Mouse (Mus musculus): ENCODE data around the gene Pde11a.

The Pde11a gene

GRCm38 (mm10) chr2:76095861-76096260 lies 242.7 kb downstream of the Pde11a start:
- no peak for DNase-seq (ENCODE audit: low spot score)

GRCm38 (mm10) chr2:76090506-76090905 lies 248.1 kb downstream of the Pde11a start:
- DNase-seq (ENCODE audit: low spot score): no peak

GRCm38 (mm10) chr2:76088844-76089243 lies 249.7 kb downstream of the Pde11a start:
- no peak for DNase-seq (ENCODE audit: low spot score)

- DNase-seq (ENCODE audit: low spot score): no peak
Observed at GRCm38 (mm10) chr2:76088413-76088812, 250.2 kb downstream of the Pde11a start.

GRCm38 (mm10) chr2:76087170-76087569 lies 251.4 kb downstream of the Pde11a start:
- DNase-seq (ENCODE audit: low spot score): no peak

- DNase-seq (ENCODE audit: low spot score): no peak
Observed at GRCm38 (mm10) chr2:76084982-76085381, 253.6 kb downstream of the Pde11a start.

- DNase-seq (ENCODE audit: low spot score): no peak
Observed at GRCm38 (mm10) chr2:76083901-76084300, 254.7 kb downstream of the Pde11a start.

- DNase-seq (ENCODE audit: low spot score): no peak
Observed at GRCm38 (mm10) chr2:76083396-76083795, 255.2 kb downstream of the Pde11a start.

- no peak for DNase-seq (ENCODE audit: low spot score)
Observed at GRCm38 (mm10) chr2:76081991-76082390, 256.6 kb downstream of the Pde11a start.

GRCm38 (mm10) chr2:76080549-76080948 lies 258.0 kb downstream of the Pde11a start:
- no peak for DNase-seq (ENCODE audit: low spot score)

- no peak for DNase-seq (ENCODE audit: low spot score)
Observed at GRCm38 (mm10) chr2:76076838-76077237, 261.7 kb downstream of the Pde11a start.

GRCm38 (mm10) chr2:76076047-76076446 lies 262.5 kb downstream of the Pde11a start:
- DNase-seq (ENCODE audit: low spot score): no peak

- DNase-seq (ENCODE audit: low spot score): no peak
Observed at GRCm38 (mm10) chr2:76073079-76073478, 265.5 kb downstream of the Pde11a start.

GRCm38 (mm10) chr2:76070432-76071306 lies 267.9 kb downstream of the Pde11a start:
- DNase-seq (ENCODE audit: low spot score): no peak

- no peak for DNase-seq (ENCODE audit: low spot score)
Observed at GRCm38 (mm10) chr2:76069238-76069637, 269.3 kb downstream of the Pde11a start.

- DNase-seq (ENCODE audit: low spot score): no peak
Observed at GRCm38 (mm10) chr2:76068155-76068554, 270.4 kb downstream of the Pde11a start.

GRCm38 (mm10) chr2:76067144-76067543 lies 271.4 kb downstream of the Pde11a start:
- no peak for DNase-seq (ENCODE audit: low spot score)

GRCm38 (mm10) chr2:76065292-76065691 lies 273.3 kb downstream of the Pde11a start:
- DNase-seq (ENCODE audit: low spot score): no peak

GRCm38 (mm10) chr2:76064078-76064477 lies 274.5 kb downstream of the Pde11a start:
- no peak for DNase-seq (ENCODE audit: low spot score)

- DNase-seq (ENCODE audit: low spot score): no peak
Observed at GRCm38 (mm10) chr2:76060207-76060606, 278.4 kb downstream of the Pde11a start.

GRCm38 (mm10) chr2:76059595-76059994 lies 279.0 kb downstream of the Pde11a start:
- DNase-seq (ENCODE audit: low spot score): no peak

- no peak for DNase-seq (ENCODE audit: low spot score)
Observed at GRCm38 (mm10) chr2:76058661-76059467, 279.7 kb downstream of the Pde11a start.

- DNase-seq (ENCODE audit: low spot score): no peak
Observed at GRCm38 (mm10) chr2:76057555-76057954, 281.0 kb downstream of the Pde11a start.
